Mouse (Mus musculus): Measurements from ENCODE around the gene Vps29. TPM values are rescaled to one million over a fixed set of nuclear protein-coding genes. Genes with fewer than 3 reads are reported as not detected.
"Not testable (repeated sequence)": the region's sequence is repeated elsewhere in the genome, so short reads cannot be mapped to it uniquely, and the experiment has no call there.

Vps29 gene
- polyA plus RNA-seq, 1 experiment from 2014 or later: 194 TPM

GRCm38 (mm10) chr5:122314966-122315667 lies 39.1 kb upstream of the Vps29 start:
- Histone ChIP-seq H3K4me3 (ENCODE audit: low read depth, low read length) (no peak overlapping the region), H3K9ac (replicated peaks; ENCODE audit: low read length) (no peak overlapping the region), H3K9me3 (replicated peaks; ENCODE audit: control insufficient read depth, low read length) (no peaks in the 10 kb centered on the region), H3K4me1 (ENCODE audit: control insufficient read depth, insufficient read depth, low read length) (no peaks in the 10 kb centered on the region), H3K4me2 (ENCODE audit: low read depth, low read length) (no peak overlapping the region), H3K27ac (replicated peaks; ENCODE audit: low read depth, low read length) (no peak overlapping the region), H3K36me3 (replicated peaks; ENCODE audit: control insufficient read depth, insufficient read depth, low read depth, low read length) (no peaks in the 10 kb centered on the region), H3K27me3 (ENCODE audit: control insufficient read depth, insufficient read depth, low read length) (no peaks in the 10 kb centered on the region)
- WGBS: 66% methylated on average over 20 of the region's 20 CpGs
- ATAC-seq (replicated peaks; ENCODE audit: insufficient number of reproducible peaks, low FRiP score, low TSS enrichment, low read depth): no peak; the same call in 1 of the 2 replicates
- DNase-seq (ENCODE audit: low spot score): no peak

GRCm38 (mm10) chr5:122317329-122318045 lies 36.7 kb upstream of the Vps29 start:
- WGBS: 77% methylated on average over 11 of the region's 11 CpGs
- no peak for ATAC-seq (replicated peaks; ENCODE audit: insufficient number of reproducible peaks, low FRiP score, low TSS enrichment, low read depth)

GRCm38 (mm10) chr5:122318100-122318499 lies 36.1 kb upstream of the Vps29 start:
- Histone ChIP-seq H3K4me1 (ENCODE audit: control insufficient read depth, insufficient read depth, low read length) (no peaks in the 10 kb centered on the region), H3K36me3 (replicated peaks; ENCODE audit: control insufficient read depth, insufficient read depth, low read depth, low read length) (no peaks in the 10 kb centered on the region)

More at GRCm38 (mm10) chr5:122317329-122318045, 36.7 kb upstream of the Vps29 start:
- Histone ChIP-seq H3K36me3 (replicated peaks; ENCODE audit: control insufficient read depth, insufficient read depth, low read depth, low read length) (no peaks in the 10 kb centered on the region), H3K4me3 (ENCODE audit: low read depth, low read length) (no peak overlapping the region), H3K4me1 (ENCODE audit: control insufficient read depth, insufficient read depth, low read length) (no peaks in the 10 kb centered on the region), H3K27me3 (ENCODE audit: control insufficient read depth, insufficient read depth, low read length) (no peaks in the 10 kb centered on the region), H3K9ac (replicated peaks; ENCODE audit: low read length) (no peak overlapping the region), H3K4me2 (ENCODE audit: low read depth, low read length) (no peak overlapping the region), H3K9me3 (replicated peaks; ENCODE audit: control insufficient read depth, low read length) (no peaks in the 10 kb centered on the region), H3K27ac (replicated peaks; ENCODE audit: low read depth, low read length) (no peak overlapping the region)
- DNase-seq (ENCODE audit: low spot score): no peak

GRCm38 (mm10) chr5:122318976-122319375 lies 35.2 kb upstream of the Vps29 start:
- not testable (repeated sequence) for H3K4me3 ChIP-seq (ENCODE audit: low read depth, low read length); H3K4me2 ChIP-seq (ENCODE audit: low read depth, low read length); H3K36me3 ChIP-seq (replicated peaks; ENCODE audit: control insufficient read depth, insufficient read depth, low read depth, low read length); H3K27me3 ChIP-seq (ENCODE audit: control insufficient read depth, insufficient read depth, low read length); H3K4me1 ChIP-seq (ENCODE audit: control insufficient read depth, insufficient read depth, low read length); H3K9me3 ChIP-seq (replicated peaks; ENCODE audit: control insufficient read depth, low read length); ATAC-seq (replicated peaks; ENCODE audit: insufficient number of reproducible peaks, low FRiP score, low TSS enrichment, low read depth); H3K27ac ChIP-seq (replicated peaks; ENCODE audit: low read depth, low read length); DNase-seq (ENCODE audit: low spot score); H3K9ac ChIP-seq (replicated peaks; ENCODE audit: low read length)
- 79% methylated on average over 3 of the region's 3 CpGs for WGBS

More at GRCm38 (mm10) chr5:122318100-122318499, 36.1 kb upstream of the Vps29 start:
- DNase-seq (ENCODE audit: low spot score): peak; percentile 10
- no peak overlapping the region for H3K27ac ChIP-seq (replicated peaks; ENCODE audit: low read depth, low read length)
- no peak for ATAC-seq (replicated peaks; ENCODE audit: insufficient number of reproducible peaks, low FRiP score, low TSS enrichment, low read depth)
- H3K9me3 ChIP-seq (replicated peaks; ENCODE audit: control insufficient read depth, low read length): no peaks in the 10 kb centered on the region
- no peak overlapping the region for H3K9ac ChIP-seq (replicated peaks; ENCODE audit: low read length)
- H3K4me3 ChIP-seq (ENCODE audit: low read depth, low read length): no peak overlapping the region
- WGBS: 73% methylated on average over 3 of the region's 3 CpGs
- no peak overlapping the region for H3K4me2 ChIP-seq (ENCODE audit: low read depth, low read length)
- no peaks in the 10 kb centered on the region for H3K27me3 ChIP-seq (ENCODE audit: control insufficient read depth, insufficient read depth, low read length)

- Histone ChIP-seq H3K4me2 (ENCODE audit: low read depth, low read length) (no peak overlapping the region), H3K27me3 (ENCODE audit: control insufficient read depth, insufficient read depth, low read length) (no peaks in the 10 kb centered on the region), H3K27ac (replicated peaks; ENCODE audit: low read depth, low read length) (no peak overlapping the region), H3K9ac (replicated peaks; ENCODE audit: low read length) (no peak overlapping the region), H3K36me3 (replicated peaks; ENCODE audit: control insufficient read depth, insufficient read depth, low read depth, low read length) (no peaks in the 10 kb centered on the region), H3K4me1 (ENCODE audit: control insufficient read depth, insufficient read depth, low read length) (no peaks in the 10 kb centered on the region), H3K9me3 (replicated peaks; ENCODE audit: control insufficient read depth, low read length) (no peaks in the 10 kb centered on the region), H3K4me3 (ENCODE audit: low read depth, low read length) (no peak overlapping the region)
- ATAC-seq (replicated peaks; ENCODE audit: insufficient number of reproducible peaks, low FRiP score, low TSS enrichment, low read depth) (no peak), DNase-seq (ENCODE audit: low spot score) (no peak)
- 80% methylated on average over 14 of the region's 14 CpGs for WGBS
These were observed 34.5 kb upstream of the Vps29 start for GRCm38 (mm10) chr5:122319474-122320204.

GRCm38 (mm10) chr5:122320205-122320781 lies 33.9 kb upstream of the Vps29 start:
- no peak overlapping the region for H3K4me3 ChIP-seq (ENCODE audit: low read depth, low read length)
- H3K4me1 ChIP-seq (ENCODE audit: control insufficient read depth, insufficient read depth, low read length): no peaks in the 10 kb centered on the region
- no peak overlapping the region for H3K9ac ChIP-seq (replicated peaks; ENCODE audit: low read length)
- WGBS: 73% methylated on average over 12 of the region's 12 CpGs
- no peak overlapping the region for H3K27ac ChIP-seq (replicated peaks; ENCODE audit: low read depth, low read length)
- H3K4me2 ChIP-seq (ENCODE audit: low read depth, low read length): no peak overlapping the region
- H3K9me3 ChIP-seq (replicated peaks; ENCODE audit: control insufficient read depth, low read length): no peaks in the 10 kb centered on the region
- H3K36me3 ChIP-seq (replicated peaks; ENCODE audit: control insufficient read depth, insufficient read depth, low read depth, low read length): no peaks in the 10 kb centered on the region
- DNase-seq (ENCODE audit: low spot score) (peak; percentile 6), ATAC-seq (replicated peaks; ENCODE audit: insufficient number of reproducible peaks, low FRiP score, low TSS enrichment, low read depth) (no peak)
- no peaks in the 10 kb centered on the region for H3K27me3 ChIP-seq (ENCODE audit: control insufficient read depth, insufficient read depth, low read length)

- WGBS: 79% methylated on average over 8 of the region's 8 CpGs
- no peak overlapping the region for H3K4me2 ChIP-seq (ENCODE audit: low read depth, low read length)
- no peak overlapping the region for H3K27ac ChIP-seq (replicated peaks; ENCODE audit: low read depth, low read length)
- DNase-seq (ENCODE audit: low spot score) (no peak), ATAC-seq (replicated peaks; ENCODE audit: insufficient number of reproducible peaks, low FRiP score, low TSS enrichment, low read depth) (no peak)
- H3K36me3 ChIP-seq (replicated peaks; ENCODE audit: control insufficient read depth, insufficient read depth, low read depth, low read length): no peaks in the 10 kb centered on the region
- no peaks in the 10 kb centered on the region for H3K9me3 ChIP-seq (replicated peaks; ENCODE audit: control insufficient read depth, low read length)
- H3K4me1 ChIP-seq (ENCODE audit: control insufficient read depth, insufficient read depth, low read length): no peaks in the 10 kb centered on the region
- no peaks in the 10 kb centered on the region for H3K27me3 ChIP-seq (ENCODE audit: control insufficient read depth, insufficient read depth, low read length)
- no peak overlapping the region for H3K9ac ChIP-seq (replicated peaks; ENCODE audit: low read length)
- no peak overlapping the region for H3K4me3 ChIP-seq (ENCODE audit: low read depth, low read length)
These were observed 30.6 kb upstream of the Vps29 start for GRCm38 (mm10) chr5:122323523-122323922.
